Mouse (Mus musculus) adipocyte (in vitro differentiated cells): ENCODE results near the gene Gjb3.
A peak's percentile ranks its signal among the peaks of the same experiment; 100 is the strongest.

Experiments used
- DNase-seq: peaks from one replicate; pipeline ENCODE4 v3.0.0-alpha.2; 2016; ENCODE audit warnings: low spot score

The Gjb3 gene

DNA sequence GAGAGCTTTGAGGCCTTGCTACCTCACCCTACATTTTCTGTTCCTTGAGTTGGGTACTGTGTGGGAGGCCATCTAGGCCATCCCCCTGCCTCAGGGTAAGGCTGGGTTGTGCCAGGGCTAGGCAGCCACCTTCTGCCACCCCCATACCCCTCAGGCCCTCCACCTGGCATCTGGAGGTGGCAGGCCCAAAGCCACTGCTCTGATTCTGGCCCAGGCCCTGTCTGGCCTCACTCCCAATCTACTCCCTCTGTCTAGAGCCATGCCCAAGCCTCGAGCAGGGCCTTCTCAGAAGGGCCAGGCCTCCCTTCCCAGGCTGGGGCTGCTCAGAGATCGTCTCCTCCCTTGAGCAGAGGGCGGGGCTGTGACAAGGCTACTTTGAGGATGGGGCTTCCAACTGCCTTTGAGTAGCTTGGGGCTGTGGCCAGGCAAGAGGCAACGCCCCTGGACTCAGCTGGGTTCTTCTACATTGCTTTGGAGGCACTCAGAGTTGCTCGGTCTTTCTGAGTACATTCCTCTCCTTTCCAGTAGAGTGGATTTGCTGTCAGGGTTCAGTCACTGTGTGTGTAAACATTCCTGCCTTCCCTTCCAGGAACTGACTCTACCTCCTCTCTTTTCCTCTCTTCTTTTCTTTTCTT is 4.3 kb upstream of the Gjb3 start:
- no peak for DNase-seq

DNA sequence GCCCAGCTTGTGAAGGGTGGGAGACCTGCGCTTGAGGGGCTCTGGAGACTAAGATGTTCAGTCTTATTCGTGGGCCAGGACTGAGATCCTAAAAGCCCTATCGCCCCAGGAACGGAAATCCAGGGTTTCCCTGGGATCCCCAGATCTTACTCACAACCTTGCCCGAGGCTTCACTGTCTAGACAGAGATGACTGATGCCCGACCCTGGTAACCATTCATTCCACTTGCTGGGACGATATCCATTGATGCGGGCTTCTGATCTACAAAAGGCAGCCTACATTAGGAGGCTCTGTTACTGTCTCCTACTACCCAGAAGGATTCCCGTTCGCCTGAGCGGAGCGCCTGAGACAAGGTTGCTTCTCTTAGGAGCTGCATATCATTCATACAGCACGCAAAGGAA is 527 bp upstream of the Gjb3 start:
- DNase-seq = no peak

DNA sequence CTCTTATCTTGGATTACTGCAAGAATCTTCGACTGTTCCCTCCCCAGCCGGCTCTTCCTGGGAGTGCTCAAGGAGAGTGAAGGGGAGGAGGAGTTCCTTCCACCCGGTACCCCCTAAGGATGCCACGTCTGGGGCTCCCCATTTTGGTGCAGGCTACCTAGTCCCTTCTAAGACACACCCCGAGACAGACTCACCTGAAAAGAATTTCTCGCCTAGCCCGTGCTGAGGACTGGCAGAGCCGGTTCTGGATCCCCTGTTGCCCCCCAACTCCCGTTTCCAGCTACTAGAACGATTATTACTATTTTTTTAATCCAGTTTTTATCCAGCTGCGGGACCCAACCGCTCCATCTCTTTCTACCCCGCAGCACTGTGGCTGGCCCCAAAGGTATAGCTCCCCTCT is 893 bp downstream of the Gjb3 start:
- no peak for DNase-seq

DNA sequence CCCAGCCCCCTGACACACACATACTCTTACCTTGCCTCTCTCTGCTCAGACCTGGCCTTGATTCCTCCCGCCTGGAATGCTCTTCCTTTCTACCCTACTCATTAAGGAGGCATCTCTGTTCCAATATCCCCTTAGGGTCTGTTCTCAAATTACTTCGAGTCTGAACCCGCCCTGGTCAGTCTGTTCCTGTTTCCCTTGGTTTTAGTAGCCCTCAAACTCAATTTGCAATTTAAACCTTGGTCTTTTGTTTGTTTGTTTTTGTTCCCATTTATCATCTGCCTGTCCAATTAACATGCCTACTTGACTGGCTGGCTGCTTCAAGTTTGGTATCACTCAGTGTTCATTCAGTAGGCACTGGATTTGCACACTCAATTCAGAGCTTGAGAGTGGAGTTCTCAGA is 1.6 kb downstream of the Gjb3 start:
- no peak for DNase-seq

DNA sequence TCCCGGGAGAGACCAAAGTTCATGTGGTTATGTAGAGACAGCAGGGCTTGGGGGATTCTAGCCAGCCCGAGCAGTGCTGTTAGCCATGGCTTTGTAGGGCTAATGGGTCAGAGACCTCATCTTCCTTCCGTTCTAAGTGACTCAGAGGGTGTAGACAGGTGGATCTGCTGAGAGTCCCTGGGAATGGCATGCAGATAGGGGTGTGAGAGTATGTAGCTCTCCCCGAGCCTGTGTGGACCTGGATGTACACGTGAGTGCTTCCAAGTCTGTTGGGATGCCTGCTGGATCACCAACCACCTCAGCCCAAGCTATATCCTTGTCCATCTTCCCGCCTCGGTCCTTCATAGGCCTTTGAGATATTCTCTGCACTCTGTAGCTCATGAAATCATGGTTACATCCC is 2.3 kb downstream of the Gjb3 start:
- no peak for DNase-seq

DNA sequence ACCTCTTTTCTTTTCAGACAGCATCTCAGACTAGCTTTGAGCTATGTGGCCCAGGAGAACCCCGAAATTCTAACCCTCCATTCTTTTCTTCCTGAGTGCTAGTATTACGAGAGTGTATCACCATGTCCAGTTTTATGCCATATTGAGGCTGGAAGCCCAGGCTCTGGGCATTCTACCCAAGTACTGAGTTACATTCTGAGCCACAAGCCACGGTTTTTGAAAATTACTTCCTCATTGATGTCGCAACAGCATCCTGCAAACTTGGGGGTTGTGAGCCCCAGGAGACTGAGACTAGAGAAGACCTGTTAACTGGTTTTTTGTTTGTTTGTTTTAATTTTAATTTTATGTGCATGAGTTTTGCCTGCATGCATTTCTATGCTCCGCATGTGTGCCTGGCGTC is 2.9 kb downstream of the Gjb3 start:
- DNase-seq = no peak

DNA sequence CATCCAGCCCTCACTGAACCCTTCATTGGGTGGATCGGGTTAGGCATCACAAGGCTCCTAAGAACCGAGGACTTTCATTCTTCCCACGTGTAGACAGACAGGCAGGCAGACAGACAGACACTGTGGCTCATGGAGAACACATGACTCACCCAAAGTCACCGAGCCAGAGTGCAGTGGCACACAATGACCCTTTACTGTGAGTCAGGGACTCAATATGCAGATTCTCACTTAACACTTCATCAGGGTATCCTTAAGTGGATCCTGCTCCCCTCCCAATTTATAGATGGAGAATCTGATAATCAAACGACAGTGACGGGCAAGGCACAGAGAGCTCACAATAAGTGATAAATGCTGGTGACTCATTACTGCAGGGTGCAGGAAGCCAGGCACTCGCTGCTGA is 3.4 kb downstream of the Gjb3 start:
- peak; percentile 13 for DNase-seq

DNA sequence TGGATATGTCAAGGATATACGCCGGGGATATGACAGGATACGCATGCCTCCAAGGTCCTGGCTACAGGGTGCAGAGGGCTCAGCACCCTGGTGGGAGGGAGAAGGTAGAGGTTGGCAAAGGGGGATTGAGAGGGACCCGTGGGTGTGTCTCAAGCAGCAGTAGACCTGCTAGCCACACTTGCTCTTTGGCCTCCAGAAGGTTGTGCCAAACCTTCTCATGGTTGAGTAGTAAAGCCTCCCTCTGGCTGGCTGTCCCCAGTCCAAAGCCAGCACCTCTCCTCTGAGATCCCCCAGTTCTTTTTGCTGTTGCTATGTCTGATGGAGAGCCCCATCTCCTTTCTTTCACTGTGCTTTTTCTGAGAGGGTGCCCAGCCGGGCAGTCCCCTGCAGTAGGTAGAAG is 5.4 kb downstream of the Gjb3 start:
- no peak for DNase-seq

DNA sequence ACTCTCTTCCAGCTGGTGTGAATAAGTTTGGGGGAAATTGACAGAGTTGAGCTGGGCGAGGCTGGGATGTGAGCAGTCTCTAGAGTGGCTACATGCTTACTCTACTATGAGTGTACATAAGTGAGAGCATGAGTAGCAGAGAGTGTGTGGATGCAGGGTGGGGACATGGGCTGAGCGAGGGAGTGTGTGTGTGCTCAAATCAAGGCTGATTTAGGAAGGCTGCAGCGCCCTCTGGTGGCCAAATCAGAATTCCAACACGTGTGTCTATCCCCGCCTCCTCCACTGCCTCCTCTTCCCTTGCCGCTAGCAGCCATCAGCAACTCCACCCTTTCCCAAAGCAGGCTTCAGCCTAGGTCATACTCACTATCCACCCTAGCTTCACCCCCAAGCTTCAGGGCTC is 5.9 kb downstream of the Gjb3 start:
- DNase-seq = peak; percentile 62

DNA sequence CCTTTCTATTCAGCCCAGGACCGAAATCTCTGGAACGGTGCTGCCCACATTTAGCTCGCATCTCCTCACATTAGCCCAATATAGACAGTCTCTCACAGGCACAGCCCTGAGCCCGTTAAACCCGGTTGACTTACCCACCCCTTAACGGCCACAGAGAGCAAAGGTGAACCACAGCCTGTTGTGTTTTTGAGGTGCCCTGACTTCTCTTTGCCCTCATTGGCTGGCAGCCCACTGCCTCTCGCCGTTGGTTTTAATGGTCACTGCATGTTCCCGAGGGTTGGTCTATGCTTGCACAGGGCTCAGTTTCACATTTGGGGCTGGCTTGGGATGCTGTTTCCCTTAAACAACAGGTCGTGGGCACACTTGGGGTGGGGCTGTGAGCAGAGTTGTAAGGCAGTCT is 6.3 kb downstream of the Gjb3 start:
- no peak for DNase-seq

DNA sequence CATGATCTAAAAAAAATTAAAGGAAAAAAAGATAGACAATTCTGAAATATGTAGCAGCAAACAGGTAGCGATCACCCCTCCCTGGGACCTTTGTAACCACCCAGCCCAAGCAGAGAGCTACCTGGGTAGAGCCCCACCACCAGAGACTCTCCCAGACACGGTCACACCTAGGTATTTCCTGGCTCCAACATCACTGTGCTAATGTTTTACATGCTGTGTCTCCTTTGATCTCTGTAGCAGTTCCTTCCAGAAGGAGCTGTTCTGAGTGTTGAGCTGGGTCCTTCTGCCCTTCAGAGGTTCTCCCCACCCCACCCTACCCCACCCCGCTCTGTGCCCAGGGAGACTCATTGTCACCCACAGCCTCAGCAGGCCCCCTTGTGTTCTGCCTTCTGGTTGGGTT is 7.0 kb downstream of the Gjb3 start:
- no peak for DNase-seq

DNA sequence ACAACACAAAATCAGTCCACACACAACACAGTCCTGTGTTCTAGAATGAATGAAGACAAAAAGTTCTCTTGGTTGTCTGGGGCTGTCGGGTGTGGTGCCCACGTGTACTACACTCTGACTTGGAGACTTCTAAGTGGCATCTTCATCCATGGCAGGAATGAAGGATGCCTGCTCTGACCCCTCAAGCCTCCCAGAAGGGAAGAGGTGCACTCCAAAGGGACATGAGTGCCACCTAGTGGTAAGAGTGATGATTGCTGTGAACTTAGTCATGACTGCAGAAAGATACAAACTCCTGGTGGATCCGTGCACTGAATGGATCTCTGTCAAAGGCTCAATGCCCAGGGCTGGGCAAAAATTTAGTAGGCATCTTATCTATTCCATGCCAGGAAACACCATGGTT is 11.0 kb downstream of the Gjb3 start:
- DNase-seq = peak; percentile 69

DNA sequence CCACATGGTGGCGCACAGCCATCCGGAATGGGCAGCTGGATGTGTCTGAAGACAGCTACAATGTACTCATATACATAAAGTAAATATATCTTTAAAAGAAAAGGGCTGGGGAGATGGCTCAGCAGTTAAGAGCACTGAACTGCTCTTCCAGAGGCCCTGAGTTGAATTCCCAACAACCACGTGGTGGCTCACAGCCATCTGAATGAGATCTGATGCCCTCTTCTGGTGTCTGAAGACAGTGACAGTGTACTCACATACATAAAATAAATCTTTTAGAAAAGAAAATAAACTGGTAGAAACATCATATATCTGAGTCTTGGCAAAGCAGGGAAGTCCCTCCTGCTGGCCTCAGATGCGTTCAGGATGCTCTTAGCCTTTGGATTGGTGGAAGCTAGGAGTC is 13.5 kb downstream of the Gjb3 start:
- no peak for DNase-seq

DNA sequence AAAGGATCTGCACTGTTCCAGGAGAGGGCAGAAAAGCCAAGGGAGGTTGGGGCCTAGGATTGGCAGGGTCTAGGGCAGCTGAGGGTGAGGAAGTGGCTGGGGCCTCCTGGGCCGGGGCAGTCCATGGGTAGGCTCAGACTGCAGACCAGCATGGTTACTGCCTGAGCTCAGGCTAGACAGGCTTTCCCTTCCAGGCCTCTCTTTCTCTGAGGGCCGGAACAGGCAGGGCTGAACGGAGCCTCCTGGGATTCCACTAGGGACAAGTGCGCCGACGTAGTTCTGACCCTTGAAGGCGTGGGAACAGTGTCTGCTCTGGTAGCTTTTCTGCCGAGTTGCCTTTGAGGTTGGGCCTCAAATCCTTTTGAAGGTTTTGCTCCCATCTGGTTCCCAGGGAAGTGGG is 14.9 kb downstream of the Gjb3 start:
- no peak for DNase-seq

DNA sequence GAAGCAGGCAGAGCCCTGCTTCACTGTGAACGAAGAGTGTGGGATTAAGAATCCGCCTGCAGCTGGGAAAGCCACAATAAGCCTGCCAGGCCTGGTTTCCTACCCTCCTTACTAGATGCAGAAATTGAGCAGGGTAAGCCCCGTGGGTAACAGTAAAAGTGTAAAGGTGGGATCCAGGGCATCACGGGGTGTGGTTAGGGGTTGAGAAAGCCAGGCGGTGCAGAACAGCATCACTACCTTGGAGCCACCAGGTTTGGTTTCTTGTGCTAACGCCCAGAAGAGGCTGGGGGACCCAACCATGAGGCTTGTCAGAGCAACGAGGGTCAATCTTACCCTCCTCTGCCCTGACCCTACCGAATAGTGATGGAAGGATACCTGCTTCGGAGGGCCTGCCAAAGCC is 16.1 kb downstream of the Gjb3 start:
- no peak for DNase-seq

DNA sequence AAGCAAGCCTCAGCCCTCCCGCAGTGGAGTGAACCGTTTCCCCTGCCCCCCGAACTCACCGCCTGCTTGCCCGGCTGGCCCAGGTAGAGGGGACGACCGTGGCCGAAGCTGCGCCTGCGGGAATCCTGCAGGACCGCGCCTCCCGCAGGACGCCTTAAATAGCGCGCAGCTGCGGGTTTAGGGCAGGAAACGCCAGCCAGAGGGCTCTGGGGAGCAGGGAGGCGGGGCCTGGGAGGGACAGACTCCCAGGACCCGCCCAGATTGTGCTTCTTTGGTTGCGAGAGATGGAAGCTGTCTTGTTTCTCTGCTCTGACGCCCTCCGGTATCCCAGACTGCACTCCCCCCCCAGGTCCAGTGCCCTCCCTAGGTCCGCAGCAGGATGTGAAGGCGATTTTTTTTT is 16.8 kb downstream of the Gjb3 start, which contains the start of gene Gja4:
Gja4 (minus strand) TSS at position 179 of the 400 bp plus-strand sequence.
- DNase-seq = peak; percentile 37

DNA sequence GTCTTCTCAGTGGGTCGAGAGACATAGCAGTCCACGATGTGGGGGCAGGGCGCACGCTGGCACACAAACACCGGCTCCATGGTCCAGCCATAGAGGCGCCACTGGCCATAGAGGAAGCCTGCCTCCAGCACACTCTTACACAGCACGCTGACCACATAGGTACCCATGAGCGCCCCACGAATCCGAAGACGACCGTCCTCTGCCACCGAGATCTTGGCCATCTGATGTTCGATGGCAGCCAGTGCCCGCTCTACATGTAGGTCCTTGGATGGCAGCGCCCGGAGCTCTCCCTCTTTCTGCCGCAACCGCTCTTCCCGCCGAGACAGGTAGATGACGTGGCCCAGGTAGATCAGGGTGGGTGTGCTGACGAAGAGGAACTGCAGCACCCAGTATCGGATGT is 18.3 kb downstream of the Gjb3 start:
- DNase-seq = no peak

DNA sequence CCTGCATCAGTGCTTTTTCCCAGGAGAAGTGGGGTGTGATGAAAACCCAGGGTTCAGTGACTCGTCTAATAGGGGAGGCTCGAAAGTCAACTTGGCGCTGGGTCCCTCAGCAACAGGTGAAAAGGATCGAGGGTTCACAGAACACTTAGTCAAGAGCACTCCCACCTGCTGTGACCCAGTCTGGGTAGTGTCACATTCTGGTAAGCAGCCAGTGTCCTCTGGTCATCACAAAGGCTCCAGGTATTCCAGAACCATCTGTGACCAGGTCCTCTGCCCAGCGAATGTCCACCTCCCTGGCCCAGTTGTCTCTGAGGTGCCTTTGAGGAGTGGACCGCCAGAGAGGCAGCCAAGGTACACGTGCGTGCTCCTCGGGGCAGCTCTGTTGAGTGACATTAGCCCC is 19.1 kb downstream of the Gjb3 start:
- no peak for DNase-seq

DNA sequence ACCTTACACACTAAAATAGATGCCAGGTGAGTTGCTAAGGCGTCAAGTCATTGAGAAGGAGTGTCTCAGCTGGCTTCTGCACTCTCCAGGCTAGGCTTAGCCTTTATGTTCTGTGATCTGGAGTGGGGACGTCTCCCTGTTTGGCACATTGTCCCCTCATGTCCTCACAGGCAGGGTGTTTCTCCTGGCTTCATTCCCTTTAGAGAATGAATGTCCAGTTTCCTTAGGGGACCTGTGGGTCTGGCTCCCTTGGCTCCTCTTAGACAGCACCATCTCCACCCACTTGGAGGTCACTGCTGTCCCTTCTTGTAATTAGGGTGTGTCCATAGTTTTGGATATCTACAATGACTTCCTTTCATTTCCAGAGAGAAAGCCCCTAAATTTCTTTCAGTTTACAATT is 23.7 kb downstream of the Gjb3 start:
- no peak for DNase-seq

DNA sequence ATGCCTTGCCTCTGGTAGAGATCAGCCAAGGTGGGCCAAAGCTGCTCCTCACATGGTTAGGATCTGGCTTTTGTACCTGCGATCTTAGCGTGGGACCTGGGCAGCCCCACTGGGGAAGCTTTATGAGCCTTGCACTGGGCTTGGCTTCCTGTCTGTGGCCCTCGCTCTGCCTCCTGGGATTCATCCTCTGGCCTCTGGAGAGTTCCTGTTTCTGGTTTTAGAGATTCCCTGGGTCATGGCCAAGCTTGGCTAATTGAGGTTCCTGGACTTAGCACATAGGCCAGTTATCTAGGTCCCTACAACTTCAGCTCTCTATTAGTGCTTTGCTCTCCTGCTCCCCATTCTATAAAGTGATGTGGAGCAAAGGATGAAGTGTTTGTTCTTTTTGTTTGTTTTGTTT is 26.8 kb downstream of the Gjb3 start:
- no peak for DNase-seq

DNA sequence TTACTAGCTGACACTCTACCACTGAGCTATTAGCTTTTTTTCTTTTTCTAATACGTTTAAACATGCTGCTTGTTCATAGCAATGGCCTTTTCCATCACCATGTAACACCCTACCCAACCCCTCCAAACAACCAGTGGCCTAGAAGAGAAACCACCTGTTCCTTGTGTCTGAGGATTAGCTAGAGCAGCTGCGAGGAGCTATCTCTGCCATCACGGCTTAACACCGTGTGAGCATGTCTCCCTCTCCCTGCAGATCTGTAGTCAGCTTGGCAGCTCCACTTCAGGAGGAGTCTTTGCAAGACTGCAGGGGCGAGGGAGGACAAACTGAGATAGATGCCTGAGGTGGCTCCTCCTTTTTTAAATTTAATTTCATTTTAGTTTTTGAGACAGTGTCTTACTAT is 30.1 kb downstream of the Gjb3 start:
- DNase-seq = no peak

DNA sequence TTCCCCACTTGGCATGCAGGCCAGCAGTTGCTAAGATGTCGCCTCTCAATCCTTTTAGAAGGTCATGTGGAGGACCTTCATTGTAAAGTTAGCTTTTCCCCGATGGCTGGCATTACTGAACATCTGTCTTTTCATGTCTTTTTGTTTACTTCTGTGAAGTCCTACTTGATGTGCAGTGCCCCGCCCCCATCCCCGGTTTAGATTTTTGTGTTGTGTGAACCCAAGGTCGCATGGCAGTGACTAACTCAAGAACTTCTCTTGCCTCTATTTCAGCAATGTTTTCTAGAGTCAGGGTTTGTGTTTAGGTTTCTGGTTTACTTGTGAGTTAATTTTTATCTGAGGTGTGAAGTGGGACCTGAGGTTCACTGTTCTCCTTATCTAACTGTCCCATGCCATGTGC is 38.0 kb downstream of the Gjb3 start:
- no peak for DNase-seq

DNA sequence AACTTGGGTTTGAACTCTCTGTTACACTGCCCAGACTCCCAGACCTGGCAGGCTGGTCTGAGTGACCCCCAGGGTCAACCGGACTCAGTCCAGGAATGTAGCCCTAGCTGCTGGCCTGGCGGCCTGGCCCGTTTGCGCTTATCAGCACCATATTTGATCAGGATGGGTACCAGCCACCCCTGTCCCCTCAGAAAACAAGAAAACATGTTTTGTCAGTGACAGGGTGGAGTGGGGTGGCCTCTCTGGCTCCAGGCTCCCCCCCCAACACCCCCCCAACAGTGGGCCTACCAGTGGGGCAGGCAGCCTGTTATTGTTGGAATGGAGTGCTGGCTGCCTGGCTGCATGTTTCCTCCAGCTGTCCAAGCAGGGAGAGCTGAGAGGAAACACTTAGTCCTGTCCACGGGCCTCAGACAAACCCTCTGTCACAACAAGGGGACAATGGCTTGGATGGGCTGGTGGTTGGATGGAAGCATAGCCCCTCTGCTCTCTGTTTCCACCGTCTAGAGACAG is 41.5 kb downstream of the Gjb3 start:
- DNase-seq = no peak

DNA sequence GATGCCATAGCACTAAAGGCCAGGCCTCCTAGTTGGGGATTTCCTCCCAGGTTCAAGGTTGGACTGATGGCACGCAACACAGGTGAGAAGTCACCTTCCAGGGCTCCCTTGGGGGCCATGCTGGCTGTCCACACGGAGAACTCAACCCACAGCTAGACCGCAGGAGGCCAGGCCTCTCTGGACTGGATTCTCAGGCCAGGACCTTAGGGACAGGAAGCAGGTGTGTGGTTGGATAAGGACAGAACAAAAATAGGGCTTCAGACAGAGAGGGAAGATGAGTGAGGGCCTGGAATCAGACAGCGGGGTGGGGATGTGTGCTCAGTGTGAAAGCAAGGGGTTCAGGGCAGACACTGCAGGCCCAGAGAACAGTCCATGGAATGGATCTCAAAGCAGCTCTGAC is 43.7 kb downstream of the Gjb3 start:
- no peak for DNase-seq

DNA sequence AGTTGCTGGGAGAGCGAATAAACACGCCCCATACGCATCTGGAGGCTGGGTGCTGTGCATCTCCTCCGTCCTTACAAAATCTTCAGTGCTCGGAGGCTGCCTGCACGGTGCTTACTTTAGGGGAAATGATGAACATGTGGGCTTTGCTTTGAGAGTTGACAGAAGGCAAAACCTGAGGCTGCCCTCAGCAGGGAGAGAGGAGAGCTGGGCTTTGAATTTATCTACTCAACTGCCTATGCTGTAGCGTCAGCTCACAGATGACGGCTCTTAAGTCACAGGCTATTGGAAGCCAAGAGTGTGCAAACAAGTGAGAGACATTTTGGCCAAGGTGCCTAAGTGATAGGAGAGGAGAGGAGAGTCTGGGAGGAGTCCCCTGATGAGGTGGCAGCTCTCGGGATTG is 51.4 kb downstream of the Gjb3 start:
- no peak for DNase-seq
